Mouse (Mus musculus) adipose tissue, adult 10 weeks (tissue): Measurements from ENCODE around the gene Tmem38b. TPM values are rescaled to one million over a fixed set of nuclear protein-coding genes. Genes with fewer than 3 reads are reported as not detected.

ENCODE experiments used
- polyA plus RNA-seq: library from polyadenylated mRNA; stranded (reverse); fragments of 350-450 nt; fragmentation: Illumina TruSeq; extraction: RNeasy Lipid Tissue Mini Kit (QIAGEN cat#74804); gene quantifications from one replicate; pipeline ENCODE4 v1.2.3, GENCODE M21; 2014; ENCODE audit warnings: low read depth, low replicate concordance

Gene Tmem38b
- 10.3 TPM for polyA plus RNA-seq

DNA sequence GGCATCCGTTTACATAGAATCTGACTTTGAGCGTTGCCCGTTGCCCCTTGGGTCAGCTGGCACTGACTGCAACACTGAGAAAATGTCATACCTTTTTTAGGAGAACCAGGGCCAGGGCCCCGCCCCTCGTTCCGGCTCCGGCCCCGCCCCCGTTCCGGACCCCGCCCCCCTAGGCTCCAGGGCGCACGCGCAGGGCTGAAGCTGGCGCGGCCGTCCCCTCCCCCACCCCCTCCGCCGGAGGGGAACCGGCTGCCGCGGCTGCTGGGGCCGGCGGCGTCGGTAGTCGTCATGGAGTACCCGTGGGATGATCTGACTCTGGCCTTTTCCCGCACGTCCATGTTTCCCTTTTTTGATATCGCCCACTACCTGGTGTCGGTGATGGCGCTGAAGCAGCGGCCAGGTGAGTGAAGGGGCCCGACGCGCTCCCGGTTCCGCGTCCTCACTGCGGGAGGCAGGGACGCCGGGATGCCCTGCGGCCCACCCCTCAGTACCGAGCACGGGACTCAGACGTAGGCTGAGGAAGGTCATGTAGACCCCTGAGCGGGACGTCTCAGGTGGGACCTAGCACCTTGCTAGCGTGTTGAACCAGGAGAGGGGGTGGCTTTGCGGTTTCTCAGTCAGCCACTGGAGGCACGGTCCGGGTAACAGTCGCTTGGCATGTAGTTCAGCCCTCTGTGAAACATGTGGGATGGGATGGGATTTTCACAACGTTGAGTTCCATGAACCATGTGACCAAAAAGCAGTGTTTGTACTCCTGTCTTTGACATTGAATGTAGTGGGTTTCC is at the start of gene Tmem38b:
TSS of gene Tmem38b (plus strand) at position 225 of the 785 bp plus-strand sequence.

Other genes with a start within 250 kb of the Tmem38b start
- 6.3 TPM for gene Fsd1l, start 194.6 kb upstream of the Tmem38b start, polyA plus RNA-seq
- 14.2 TPM for gene Fktn, start 112.0 kb upstream of the Tmem38b start, polyA plus RNA-seq
- gene Tal2, start 46.3 kb upstream of the Tmem38b start, polyA plus RNA-seq, result 0.16 TPM